Mouse (Mus musculus) liver, embryonic 14.5 days (tissue): ENCODE measurements around the gene Prkaa2. TPM values are rescaled to one million over a fixed set of nuclear protein-coding genes. Genes with fewer than 3 reads are reported as not detected.

ENCODE experiments used
- ATAC-seq: fragments of 200-750 bp; cut with Nextera tagmentation; 2 replicates; pipeline ENCODE4 v1.8.0; 2017; ENCODE audit warnings: moderate number of reproducible peaks, mild to moderate bottlenecking, moderate library complexity; ENCODE audit not compliant: insufficient read depth
- DNase-seq, 3 experiments: peaks; one replicate each; pipeline ENCODE4 v3.0.0-alpha.2; 2012 to 2013; ENCODE audit warnings: low read depth in 3 of 3, low spot score in 3 of 3
- H3K27ac ChIP-seq: fragments of 300-500 bp; sonication (generic); 2 replicates; pipeline ENCODE4 v1.5.1; 2014; ENCODE audit warnings: moderate library complexity, mild to moderate bottlenecking, control low read depth, inconsistent platforms
- H3K27me3 ChIP-seq: fragments of 300-500 bp; sonication (generic); 2 replicates; pipeline ENCODE4 v1.6.1; 2014; ENCODE audit warnings: mild to moderate bottlenecking, low read length, moderate library complexity; ENCODE audit not compliant: control insufficient read depth, insufficient read depth
- H3K36me3 ChIP-seq: fragments of 300-500 bp; sonication (generic); replicated peaks from 2 replicates; pipeline ENCODE4 v1.6.1; 2014; ENCODE audit warnings: low read depth; ENCODE audit not compliant: control insufficient read depth, insufficient read depth
- H3K4me1 ChIP-seq, 2 experiments: fragments of 200-500 bp in 1 of 2; fragments of 300-500 bp in 1 of 2; sonication (generic) in 1 of 2; replicated peaks; 2 replicates each; pipeline ENCODE4 v1.6.1; 2012 to 2014; ENCODE audit warnings: antibody characterized with exemption in 1 of 2, inconsistent platforms in 1 of 2, low read length in 1 of 2; ENCODE audit not compliant: control insufficient read depth in 2 of 2, insufficient read depth in 2 of 2
- H3K4me2 ChIP-seq: fragments of 300-500 bp; sonication (generic); 2 replicates; pipeline ENCODE4 v1.6.1; 2014; ENCODE audit warnings: low read depth, mild to moderate bottlenecking, control low read depth, moderate library complexity
- H3K4me3 ChIP-seq, 2 experiments: fragments of 200-500 bp in 1 of 2; fragments of 300-500 bp in 1 of 2; sonication (generic) in 1 of 2; 2 replicates each; pipeline ENCODE4 v1.5.1; 2012 to 2014; ENCODE audit warnings: low read depth in 2 of 2, low read length in 2 of 2, mild to moderate bottlenecking in 2 of 2, control low read depth in 1 of 2, inconsistent platforms in 1 of 2, moderate library complexity in 1 of 2; ENCODE audit not compliant: insufficient read depth in 1 of 2
- H3K9ac ChIP-seq: fragments of 300-500 bp; sonication (generic); replicated peaks from 2 replicates; pipeline ENCODE4 v1.6.1; 2014; ENCODE audit warnings: mild to moderate bottlenecking, control low read depth, moderate library complexity
- H3K9me3 ChIP-seq: fragments of 300-500 bp; sonication (generic); 2 replicates; pipeline ENCODE4 v1.6.1; 2016; ENCODE audit warnings: low read length, mixed read lengths; ENCODE audit not compliant: control insufficient read depth
- CTCF ChIP-seq: IDR thresholded peaks from 2 replicates; pipeline ENCODE4 v1.5.1; 2016; ENCODE audit warnings: antibody characterized with exemption, low read depth, control low read depth
- EP300 ChIP-seq: IDR thresholded peaks from 2 replicates; pipeline ENCODE4 v1.6.1; 2016; ENCODE audit warnings: antibody characterized with exemption, low read depth
- WGBS: fragments of 180-500 bp; shearing (Covaris S2); extraction: QIAGEN DNeasy Blood & Tissue Kit; methylation state at CpG from one replicate; pipeline ENCODE4 v1.1.7; 2014; ENCODE audit not compliant: insufficient replicate concordance; 5-methylcytosine and 5-hydroxymethylcytosine counted together
- polyA plus RNA-seq, 2 experiments: library from polyadenylated mRNA; depleted of rRNA in 1 of 2; stranded (reverse) in 1 of 2; unstranded in 1 of 2; fragments of >200 nt; fragmentation: Nextera tagmentation in 1 of 2; extraction: Ambion mirVana in 1 of 2; gene quantifications; 2 replicates each; pipeline versions ENCODE4 v1.2.1 to v1.2.3; 2012 to 2014

The Prkaa2 gene
- polyA plus RNA-seq (2012; rRNA removed) (0.12 and 0.17 TPM in 2 replicates), polyA plus RNA-seq (2014; fragmentation: Nextera tagmentation; extraction: Ambion mirVana) (0.19 and 0.40 TPM in 2 replicates)

GRCm38 (mm10) chr4:105109199-105109989, at the start of gene Prkaa2:
Prkaa2 (minus strand) TSS chr4:105109890.
- H3K4me2 ChIP-seq = peak within 1 kb of the TSS; percentile 64
- TF ChIP-seq EP300 (no peak), CTCF (no peak)
- no peaks in the 10 kb centered on the region for H3K9me3 ChIP-seq
- H3K27ac ChIP-seq = no peak within 1 kb of the TSS
- peaks cover 0 to 3% of the 10 kb centered on the region in 2 experiments; a peak in 1 of 4 replicates for H3K4me1 ChIP-seq
- H3K36me3 ChIP-seq = no peaks in the 10 kb centered on the region
- H3K9ac ChIP-seq = no peak within 1 kb of the TSS
- 1% methylated on average over 71 of the region's 80 CpGs for WGBS
- DNase-seq = no peak
- H3K27me3 ChIP-seq = peaks cover 23% of the 10 kb centered on the region
- H3K4me3 ChIP-seq = peak within 1 kb of the TSS; percentile 43 to 51
- no peak for ATAC-seq

- Histone ChIP-seq H3K27ac (no peak overlapping the region), H3K4me3 (peak overlapping the region; percentile 58 to 70), H3K4me2 (peak overlapping the region; percentile 47), H3K36me3 (no peaks in the 10 kb centered on the region), H3K9ac (no peak overlapping the region), H3K9me3 (no peaks in the 10 kb centered on the region), H3K27me3 (peaks cover 27% of the 10 kb centered on the region), H3K4me1 (peaks cover 0 to 2% of the 10 kb centered on the region in 2 experiments; a peak in 1 of 4 replicates)
- 33% methylated on average over 6 of the region's 6 CpGs for WGBS
- TF ChIP-seq CTCF = no peak
- no peak for TF ChIP-seq EP300
- ATAC-seq (no peak), DNase-seq (no peak)
Observed at GRCm38 (mm10) chr4:105159531-105159870, 49.8 kb upstream of the Prkaa2 start.

- TF ChIP-seq CTCF (no peak), EP300 (no peak)
- Histone ChIP-seq H3K4me3 (peak overlapping the region; percentile 58 to 70), H3K9ac (0 out of 2 replicates have a peak overlapping the region, but pooled peaks have one; percentile 13), H3K27ac (no peak overlapping the region), H3K4me2 (peak overlapping the region; percentile 47), H3K27me3 (peaks cover 27% of the 10 kb centered on the region), H3K4me1 (peaks cover 0 to 2% of the 10 kb centered on the region in 2 experiments; a peak in 1 of 4 replicates), H3K9me3 (no peaks in the 10 kb centered on the region), H3K36me3 (no peaks in the 10 kb centered on the region)
- DNase-seq (no peak), ATAC-seq (no peak)
- WGBS = 7% methylated on average over 18 of the region's 18 CpGs
Observed at GRCm38 (mm10) chr4:105158651-105159530, 49.2 kb upstream of the Prkaa2 start.

GRCm38 (mm10) chr4:105158169-105158555, 48.5 kb upstream of the Prkaa2 start:
- Histone ChIP-seq H3K4me1 (peaks cover 0 to 2% of the 10 kb centered on the region in 2 experiments; a peak in 1 of 4 replicates), H3K4me2 (peak overlapping the region; percentile 47), H3K4me3 (peak overlapping the region; percentile 58 to 70), H3K27ac (no peak overlapping the region), H3K9me3 (no peaks in the 10 kb centered on the region), H3K36me3 (no peaks in the 10 kb centered on the region), H3K9ac (no peak overlapping the region; the same call in 1 of the 2 replicates), H3K27me3 (peaks cover 27% of the 10 kb centered on the region)
- WGBS = under 1% methylated on average over 26 of the region's 26 CpGs
- DNase-seq = no peak
- TF ChIP-seq CTCF (peak; percentile 17; the same call in 1 of the 2 replicates), EP300 (no peak)
- ATAC-seq = peak; percentile 37; the same call in 1 of the 2 replicates
